Mouse (Mus musculus): Measurements from ENCODE around the gene Heatr4. TPM values are rescaled to one million over a fixed set of nuclear protein-coding genes. Genes with fewer than 3 reads are reported as not detected.

Gene Heatr4
- total RNA-seq (2023) = not detected

GRCm38 (mm10) chr12:83984752-83985151 lies at the start of gene Heatr4:
Gene Heatr4, minus strand, starts transcription at chr12:83984852.

GRCm38 (mm10) chr12:84009171-84009965 lies 24.7 kb upstream of the Heatr4 start, which contains the start of gene Acot1:
Gene Acot1, plus strand, starts transcription at chr12:84009490.

GRCm38 (mm10) chr12:83987583-83988441 lies 3.2 kb upstream of the Heatr4 start, which contains the start of gene Acot2:
Gene Acot2, plus strand, starts transcription at chr12:83987861.

GRCm38 (mm10) chr12:83950493-83950839 lies 34.2 kb downstream of the Heatr4 start, which contains the start of gene Riox1:
Gene Riox1, plus strand, starts transcription at chr12:83950608.

GRCm38 (mm10) chr12:83921535-83922381 lies 62.9 kb downstream of the Heatr4 start, which contains the start of gene Numb:
Gene Numb, minus strand, starts transcription at chr12:83921934.

Other genes starting within 250 kb of the Heatr4 start
- 1 to 10 TPM; 1.4 to 1.5 TPM for gene Papln, start 221.2 kb downstream of the Heatr4 start, total RNA-seq (2023)
- 10 to 100 TPM; 41.2 to 46.6 TPM for gene Numb, start 62.9 kb downstream of the Heatr4 start, total RNA-seq (2023)
- gene Riox1, start 34.2 kb downstream of the Heatr4 start, total RNA-seq (2023) = 10 to 100 TPM; 15.1 to 17.3 TPM
- 10 to 100 TPM; 27.3 to 28.6 TPM for gene Acot2, start 3.0 kb upstream of the Heatr4 start, total RNA-seq (2023)
- gene Acot1, start 24.6 kb upstream of the Heatr4 start, total RNA-seq (2023) = 1 to 10 TPM; 1.8 to 3.1 TPM
- not detected for gene Acot4, start 53.5 kb upstream of the Heatr4 start, total RNA-seq (2023)
- gene Gm49366, start 54.1 kb upstream of the Heatr4 start, total RNA-seq (2023) = not detected
- not detected for gene Acot3, start 67.3 kb upstream of the Heatr4 start, total RNA-seq (2023)
- gene Acot5, start 84.5 kb upstream of the Heatr4 start, total RNA-seq (2023) = not detected
- 1 to 10 TPM in 1 of 2 experiments, under 1 TPM in 1; 0.95 to 1.1 TPM for gene Acot6, start 115.8 kb upstream of the Heatr4 start, total RNA-seq (2023)
- gene Dnal1, start 129.5 kb upstream of the Heatr4 start, total RNA-seq (2023) = 1 to 10 TPM in 1 of 2 experiments, under 1 TPM in 1; 0.46 to 1.5 TPM
- 10 to 100 TPM in 1 of 2 experiments, 1 to 10 TPM in 1; 9.5 to 12.0 TPM for gene Pnma1, start 163.6 kb upstream of the Heatr4 start, total RNA-seq (2023)
- 100 to 1,000 TPM; 170 to 178 TPM for gene Elmsan1, start 234.0 kb upstream of the Heatr4 start, total RNA-seq (2023)